Mouse (Mus musculus) adrenal gland, adult (tissue): Measurements from ENCODE around the gene Olfr506.
"Not testable (repeated sequence)": the region's sequence is repeated elsewhere in the genome, so short reads cannot be mapped to it uniquely, and the experiment has no call there.

Source experiments
- DNase-seq, 2 experiments: peaks; one replicate each; pipeline ENCODE4 v3.0.0; 2022 to 2023; ENCODE audit warnings: low spot score in 1 of 2; ENCODE audit not compliant: inconsistent age in 2 of 2

The Olfr506 gene

DNA sequence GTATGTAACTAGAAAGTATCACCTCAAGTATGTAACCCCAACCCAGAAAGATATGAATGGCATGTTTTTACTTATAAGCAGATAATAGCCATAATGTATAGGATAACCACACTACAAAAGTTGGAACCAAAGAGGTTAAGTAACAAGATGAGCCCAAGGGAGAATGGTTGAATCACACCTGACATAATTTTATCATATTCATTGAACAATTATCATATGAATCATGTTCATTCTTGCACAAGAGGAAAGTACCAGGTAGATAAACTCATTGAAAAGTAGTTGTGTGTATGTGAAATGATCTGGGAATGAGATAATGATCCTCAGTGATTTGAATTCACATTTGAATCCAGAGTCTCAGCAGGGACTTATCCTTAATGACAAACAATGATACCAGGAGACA, at the start of gene Olfr506:
Gene Olfr506 (plus strand): TSS at position 301 of the 400 bp plus-strand sequence.
- DNase-seq, result no peak

GRCm38 (mm10) chr7:108565693-108566092, 44.9 kb upstream of the Olfr506 start, which contains the start of gene Olfr504:
Olfr504 (minus strand) TSS chr7:108565793.
- DNase-seq, result no peak

DNA sequence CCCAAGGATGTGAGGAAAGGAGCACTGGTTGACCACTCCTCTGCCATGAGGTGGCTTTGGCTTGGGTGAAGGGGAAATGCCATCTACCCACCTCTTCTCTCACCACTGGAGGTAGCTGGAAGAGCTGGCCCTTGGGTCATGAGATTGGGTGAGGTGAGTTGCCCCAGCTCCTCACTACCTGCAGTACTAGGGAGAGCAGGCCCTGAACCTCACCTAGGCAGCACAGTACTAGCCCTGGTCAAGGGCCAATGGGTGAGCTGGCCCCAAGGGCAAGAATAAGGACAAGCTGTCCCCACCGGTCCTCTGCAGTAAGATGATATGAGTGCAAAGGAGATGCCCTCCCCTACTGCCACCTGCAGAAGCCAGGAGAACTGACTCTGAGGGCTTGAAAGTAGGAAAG, 20.8 kb upstream of the Olfr506 start:
- DNase-seq, result no peak

DNA sequence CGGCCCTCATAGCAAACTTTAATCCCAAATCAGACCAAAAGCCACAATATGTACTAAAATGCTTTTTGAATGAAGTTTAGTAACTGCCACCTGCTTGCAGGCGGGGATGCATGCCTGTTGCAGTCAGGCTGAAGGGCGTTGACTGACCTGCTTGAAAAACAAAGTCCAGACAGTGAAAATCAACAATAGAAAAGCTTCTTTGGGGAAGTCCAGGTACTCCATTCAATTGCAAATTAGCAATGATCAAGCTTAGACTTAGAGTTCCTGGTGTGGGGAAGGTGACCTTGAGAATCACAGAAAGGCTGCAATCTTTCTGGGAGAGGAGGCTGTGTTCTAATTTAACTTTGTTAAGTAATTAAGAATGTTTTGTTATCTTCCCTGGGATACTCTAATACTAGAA, 8.7 kb upstream of the Olfr506 start:
- not testable (repeated sequence) for DNase-seq

GRCm38 (mm10) chr7:108614110-108614509, 3.5 kb downstream of the Olfr506 start:
- no peak for DNase-seq

DNA sequence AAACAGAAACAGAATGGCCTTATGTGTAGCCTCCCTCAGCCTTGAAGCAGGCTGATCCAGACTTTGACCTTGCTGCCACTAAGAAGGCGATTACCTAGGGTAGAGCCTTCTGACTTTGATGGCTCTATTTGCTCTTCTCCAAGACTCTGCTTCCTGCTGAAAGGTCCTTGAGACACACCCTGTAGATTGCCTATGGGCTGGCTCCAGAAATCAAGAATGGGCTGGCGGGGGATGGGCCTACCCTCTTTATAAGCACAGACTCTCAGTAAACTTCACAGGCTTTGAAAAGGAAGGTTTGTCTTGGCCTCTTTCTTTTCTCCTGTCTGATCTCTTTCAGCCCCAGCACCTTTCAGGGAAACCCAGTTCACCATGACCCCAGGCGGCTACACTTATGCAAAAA, 6.2 kb downstream of the Olfr506 start:
- not testable (repeated sequence) for DNase-seq

GRCm38 (mm10) chr7:108621514-108621913, 10.9 kb downstream of the Olfr506 start, which contains the start of gene Olfr507:
Olfr507 (plus strand) TSS chr7:108621814.
- no peak for DNase-seq

DNA sequence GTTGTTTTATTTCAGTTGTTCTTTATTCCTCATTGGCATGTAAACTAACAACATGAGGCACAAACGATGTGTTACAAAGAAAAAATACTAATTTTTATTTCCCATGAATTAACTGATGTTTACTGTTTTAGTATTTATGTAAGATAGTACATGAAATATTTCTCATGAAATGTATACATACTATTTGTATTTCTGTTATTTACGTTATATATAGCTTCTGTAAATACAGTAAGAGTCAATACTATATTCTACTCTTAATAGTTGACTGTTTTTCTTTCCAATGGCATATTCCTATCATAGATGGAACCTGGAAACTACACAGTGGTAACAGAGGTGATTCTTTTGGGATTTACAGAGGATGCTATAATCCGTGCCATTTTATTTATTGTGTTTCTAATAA, 19.1 kb downstream of the Olfr506 start, which contains the start of gene Olfr508:
Gene Olfr508 (plus strand): TSS at position 301 of the 400 bp plus-strand sequence.
- DNase-seq, result no peak

- no peak for DNase-seq
Measured at GRCm38 (mm10) chr7:108651806-108652205, 41.2 kb downstream of the Olfr506 start, which contains the start of gene Olfr509. Olfr509 (minus strand) TSS chr7:108651906.

DNA sequence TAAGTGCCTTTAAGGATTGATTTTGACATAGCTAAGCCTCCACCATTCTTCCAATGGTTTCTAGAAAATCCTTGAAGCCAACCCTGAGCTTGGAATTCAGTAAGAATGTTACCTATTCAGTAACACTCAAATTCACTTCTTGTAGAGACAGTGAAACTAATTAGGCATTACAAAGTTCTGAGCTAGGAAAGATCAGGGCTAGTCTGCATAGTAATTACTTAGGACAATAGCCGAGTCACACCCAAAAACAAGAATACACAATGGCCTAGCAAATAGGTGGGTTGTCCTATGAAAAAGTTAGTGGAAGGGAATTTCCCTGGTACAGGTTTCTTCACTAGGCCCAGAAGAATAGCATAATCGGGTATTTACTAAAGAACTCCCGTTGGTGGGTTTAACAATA, 51.8 kb downstream of the Olfr506 start:
- DNase-seq, result no peak
